Mouse (Mus musculus) small intestine, adult 2 months (tissue): ENCODE results near the gene Jph4.

Source experiments
- CTCF ChIP-seq: fragments of 200-500 bp; IDR thresholded peaks from 2 replicates; pipeline ENCODE4 v1.5.1; 2012; ENCODE audit warnings: low read depth, mild to moderate bottlenecking, control low read depth, inconsistent platforms, low read length, moderate library complexity, mixed read lengths; ENCODE audit not compliant: insufficient replicate concordance, insufficient read length; ENCODE audit errors: extremely low read depth
- POLR2A ChIP-seq: fragments of 200-500 bp; IDR thresholded peaks from 2 replicates; pipeline ENCODE4 v1.6.1; 2012; ENCODE audit warnings: low read depth, mild to moderate bottlenecking, control low read depth, inconsistent platforms, low read length, moderate library complexity

DNA sequence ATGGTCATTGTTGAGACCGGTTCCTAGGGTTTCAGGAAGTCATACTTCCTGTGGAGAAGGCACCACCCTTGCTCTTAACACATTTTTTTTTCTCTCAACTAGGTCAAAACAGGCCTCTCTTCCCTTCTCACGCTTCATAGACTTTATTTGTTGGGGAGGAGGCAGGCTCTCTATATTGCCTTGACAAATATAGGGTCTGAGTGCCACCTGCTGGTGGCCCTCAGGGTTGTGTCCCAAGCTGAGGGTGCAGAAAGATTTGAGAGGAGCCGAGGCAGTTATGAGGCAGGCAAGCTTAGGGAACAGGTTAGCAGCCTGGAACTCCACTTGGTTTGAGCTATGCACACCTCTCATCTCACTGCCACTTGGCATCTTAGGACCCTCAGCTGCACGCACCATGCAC, 18.7 kb downstream of the Jph4 start:
- TF ChIP-seq POLR2A: no peak
- peak; percentile 64; the same call in 1 of the 2 replicates for TF ChIP-seq CTCF
